Mouse (Mus musculus): Measurements from ENCODE around the gene Parp16.
"Not testable (repeated sequence)": the region's sequence is repeated elsewhere in the genome, so short reads cannot be mapped to it uniquely, and the experiment has no call there.

The Parp16 gene

GRCm38 (mm10) chr9:65243249-65243648 is 48.1 kb downstream of the Parp16 start:
- no peak for DNase-seq (ENCODE audit: low read depth)

- no peak for DNase-seq (ENCODE audit: low read depth)
Measured at GRCm38 (mm10) chr9:65244036-65244806, 49.1 kb downstream of the Parp16 start.

GRCm38 (mm10) chr9:65247502-65248376 is 52.6 kb downstream of the Parp16 start:
- DNase-seq (ENCODE audit: low read depth) = no peak

GRCm38 (mm10) chr9:65248377-65248690 is 53.2 kb downstream of the Parp16 start:
- DNase-seq (ENCODE audit: low read depth) = no peak

GRCm38 (mm10) chr9:65252026-65252425 is 56.9 kb downstream of the Parp16 start:
- DNase-seq (ENCODE audit: low read depth) = no peak

GRCm38 (mm10) chr9:65255906-65256600 is 60.9 kb downstream of the Parp16 start:
- no peak for DNase-seq (ENCODE audit: low read depth)

GRCm38 (mm10) chr9:65257218-65257910 is 62.2 kb downstream of the Parp16 start:
- DNase-seq (ENCODE audit: low read depth) = no peak

GRCm38 (mm10) chr9:65259366-65259765 is 64.2 kb downstream of the Parp16 start:
- no peak for DNase-seq (ENCODE audit: low read depth)

GRCm38 (mm10) chr9:65261591-65262230 is 66.6 kb downstream of the Parp16 start:
- DNase-seq (ENCODE audit: low read depth) = no peak

- no peak for DNase-seq (ENCODE audit: low read depth)
Measured at GRCm38 (mm10) chr9:65262641-65263120, 67.5 kb downstream of the Parp16 start.

- no peak for DNase-seq (ENCODE audit: low read depth)
Measured at GRCm38 (mm10) chr9:65264959-65265358, 69.8 kb downstream of the Parp16 start, which contains the start of gene Cilp. Gene Cilp, plus strand, starts transcription at chr9:65265180.

- no peak for DNase-seq (ENCODE audit: low read depth)
Measured at GRCm38 (mm10) chr9:65267742-65268515, 72.8 kb downstream of the Parp16 start.

- no peak for DNase-seq (ENCODE audit: low read depth)
Measured at GRCm38 (mm10) chr9:65273048-65273809, 78.1 kb downstream of the Parp16 start.

GRCm38 (mm10) chr9:65273873-65274272 is 78.7 kb downstream of the Parp16 start:
- DNase-seq (ENCODE audit: low read depth) = no peak

- DNase-seq (ENCODE audit: low read depth) = not testable (repeated sequence)
Measured at GRCm38 (mm10) chr9:65274851-65275250, 79.7 kb downstream of the Parp16 start.

GRCm38 (mm10) chr9:65275810-65276530 is 80.8 kb downstream of the Parp16 start:
- DNase-seq (ENCODE audit: low read depth) = no peak

- DNase-seq (ENCODE audit: low read depth) = no peak
Measured at GRCm38 (mm10) chr9:65281536-65282151, 86.5 kb downstream of the Parp16 start.

- peak; percentile 73 for DNase-seq (ENCODE audit: low read depth)
Measured at GRCm38 (mm10) chr9:65283301-65283700, 88.1 kb downstream of the Parp16 start.

GRCm38 (mm10) chr9:65288252-65288651 is 93.1 kb downstream of the Parp16 start:
- DNase-seq (ENCODE audit: low read depth) = not testable (repeated sequence)
